ENCODE assay signal across 19 mouse cellular contexts in the genomic region with DNA sequence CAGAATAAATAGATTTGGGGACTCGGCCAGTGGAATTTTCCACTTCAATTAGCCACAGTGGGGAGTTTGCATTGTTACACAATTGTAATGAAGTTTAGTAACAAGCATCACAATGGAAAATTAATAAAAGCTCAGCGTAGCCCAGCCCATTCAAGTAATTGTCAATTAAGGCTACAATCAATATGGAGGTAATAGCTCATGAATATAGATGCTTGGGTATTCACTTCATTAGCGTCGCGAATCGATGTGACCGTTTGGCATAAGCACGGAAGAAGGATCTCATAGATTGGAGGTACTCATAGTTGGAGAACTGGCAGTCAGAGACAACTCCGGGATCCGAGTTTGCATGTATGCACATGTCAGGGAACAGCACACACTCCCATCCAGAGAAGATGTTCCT.
DNase-seq lines count a peak whose midpoint lies in the region; ATAC-seq and TF ChIP-seq lines count a peak whose summit lies in the region.
"Had no signal": no experiment of that assay in that cellular context is flagged by ENCODE, and none has a peak within 500 bp of the region (broad histone marks: within the 10 kb centered on the region; RNA-seq: fewer than 3 reads in every experiment).

No protein-coding gene starts in this region.

- 0 out of 2 replicates have a peak overlapping the region, but pooled peaks have one; percentile 23 for H3K27ac ChIP-seq in midbrain, embryonic 10.5 days (replicated peaks)
- H3K27ac ChIP-seq in midbrain, embryonic 15.5 days, result no peak overlapping the region
- no peak overlapping the region for H3K27ac ChIP-seq in forebrain, embryonic 13.5 days
- H3K27ac ChIP-seq in hindbrain, embryonic 11.5 days (ENCODE audit: low read depth, low read length), result no peak overlapping the region
- no peak overlapping the region for H3K27ac ChIP-seq in midbrain, postnatal 0 days (ENCODE audit: low read depth, low read length)
- H3K27ac ChIP-seq: embryonic facial prominence, embryonic 12.5 days; kidney, embryonic 15.5 days; left cerebral cortex, adult 2 months; liver, embryonic 12.5 days had no signal

- TF ChIP-seq CTCF in midbrain, postnatal 0 days (IDR thresholded peaks at IDR 0.05), result no peak

- H3K36me3 ChIP-seq in midbrain, embryonic 10.5 days, result no peaks in the 10 kb centered on the region
- H3K36me3 ChIP-seq in midbrain, embryonic 15.5 days (replicated peaks), result no peaks in the 10 kb centered on the region
- no peaks in the 10 kb centered on the region for H3K36me3 ChIP-seq in forebrain, embryonic 13.5 days (ENCODE audit: poor library complexity, severe bottlenecking)
- H3K36me3 ChIP-seq in hindbrain, embryonic 11.5 days (ENCODE audit: control insufficient read depth, insufficient read depth, low read length), result no peaks in the 10 kb centered on the region
- H3K36me3 ChIP-seq in midbrain, postnatal 0 days (ENCODE audit: insufficient read depth, low read length), result no peaks in the 10 kb centered on the region
- H3K36me3 ChIP-seq: embryonic facial prominence, embryonic 12.5 days; kidney, embryonic 15.5 days; liver, embryonic 12.5 days had no signal

- ATAC-seq in midbrain, embryonic 15.5 days (replicated peaks), result no peak
- peak; percentile 50; the same call in 1 of the 2 replicates for ATAC-seq in forebrain, embryonic 13.5 days
- ATAC-seq in hindbrain, embryonic 11.5 days (ENCODE audit: low FRiP score), result peak; percentile 58
- ATAC-seq in midbrain, postnatal 0 days (ENCODE audit: low FRiP score), result no peak
- ATAC-seq: activated CD4-positive, CD25-positive, alpha-beta regulatory T cell, adult 4 months; liver, embryonic 12.5 days; Patski had no signal

- H3K4me1 ChIP-seq in midbrain, embryonic 10.5 days, result peaks cover 32% of the 10 kb centered on the region
- H3K4me1 ChIP-seq in midbrain, embryonic 15.5 days, result peaks cover 11% of the 10 kb centered on the region
- H3K4me1 ChIP-seq in forebrain, embryonic 13.5 days, result peaks cover 23% of the 10 kb centered on the region
- no peaks in the 10 kb centered on the region for H3K4me1 ChIP-seq in hindbrain, embryonic 11.5 days (replicated peaks; ENCODE audit: control insufficient read depth, insufficient read depth, low read length)
- no peaks in the 10 kb centered on the region; the same call in 1 of the 2 replicates for H3K4me1 ChIP-seq in midbrain, postnatal 0 days (ENCODE audit: insufficient read depth, low read length)
- H3K4me1 ChIP-seq: liver, embryonic 12.5 days had no signal

- H3K27me3 ChIP-seq in midbrain, embryonic 10.5 days (ENCODE audit: low read depth, poor library complexity, severe bottlenecking), result no peaks in the 10 kb centered on the region
- no peaks in the 10 kb centered on the region for H3K27me3 ChIP-seq in midbrain, embryonic 15.5 days (replicated peaks)
- no peaks in the 10 kb centered on the region for H3K27me3 ChIP-seq in forebrain, embryonic 13.5 days
- H3K27me3 ChIP-seq in hindbrain, embryonic 11.5 days (ENCODE audit: control insufficient read depth, insufficient read depth, low read length), result no peaks in the 10 kb centered on the region
- no peaks in the 10 kb centered on the region for H3K27me3 ChIP-seq in midbrain, postnatal 0 days (ENCODE audit: insufficient read depth, low read length)
- H3K27me3 ChIP-seq: embryonic facial prominence, embryonic 12.5 days; kidney, embryonic 15.5 days; liver, embryonic 12.5 days; Patski had no signal

- WGBS in midbrain, embryonic 10.5 days, result 70% methylated on average over 10 of the region's 10 CpGs
- WGBS in midbrain, embryonic 15.5 days, result 46% methylated on average over 10 of the region's 10 CpGs
- 3% methylated on average over 10 of the region's 10 CpGs for WGBS in forebrain, embryonic 13.5 days
- 45% methylated on average over 10 of the region's 10 CpGs for WGBS in hindbrain, embryonic 11.5 days
- 48% methylated on average over 10 of the region's 10 CpGs for WGBS in midbrain, postnatal 0 days

- H3K9ac ChIP-seq in midbrain, embryonic 15.5 days, result no peak overlapping the region
- H3K9ac ChIP-seq in forebrain, embryonic 13.5 days, result no peak overlapping the region
- no peak overlapping the region for H3K9ac ChIP-seq in hindbrain, embryonic 11.5 days (ENCODE audit: low read depth, low read length)
- no peak overlapping the region for H3K9ac ChIP-seq in midbrain, postnatal 0 days (replicated peaks; ENCODE audit: low read length, poor library complexity, severe bottlenecking)
- H3K9ac ChIP-seq: embryonic facial prominence, embryonic 12.5 days; kidney, embryonic 15.5 days; liver, embryonic 12.5 days; lung, embryonic 14.5 days had no signal

- H3K4me2 ChIP-seq in midbrain, embryonic 15.5 days, result no peak overlapping the region
- peak overlapping the region; percentile 40 for H3K4me2 ChIP-seq in forebrain, embryonic 13.5 days
- H3K4me2 ChIP-seq in hindbrain, embryonic 11.5 days (replicated peaks; ENCODE audit: low read depth, low read length), result no peak overlapping the region
- H3K4me2 ChIP-seq in midbrain, postnatal 0 days (ENCODE audit: low read depth, low read length, poor library complexity, severe bottlenecking), result no peak overlapping the region
- H3K4me2 ChIP-seq: embryonic facial prominence, embryonic 12.5 days; liver, embryonic 12.5 days; lung, embryonic 14.5 days had no signal

- no peak overlapping the region for H3K4me3 ChIP-seq in midbrain, embryonic 10.5 days
- no peak overlapping the region for H3K4me3 ChIP-seq in midbrain, embryonic 15.5 days
- H3K4me3 ChIP-seq in forebrain, embryonic 13.5 days, result no peak overlapping the region
- H3K4me3 ChIP-seq in hindbrain, embryonic 11.5 days (ENCODE audit: low read depth, low read length), result no peak overlapping the region
- H3K4me3 ChIP-seq in midbrain, postnatal 0 days (ENCODE audit: low read depth, low read length), result no peak overlapping the region
- H3K4me3 ChIP-seq: embryonic facial prominence, embryonic 12.5 days; kidney, embryonic 15.5 days; liver, embryonic 12.5 days had no signal

- DNase-seq in midbrain, embryonic 10.5 days (ENCODE audit: low spot score), result no peak
- peak; percentile 39 for DNase-seq in hindbrain, embryonic 11.5 days (ENCODE audit: low spot score)
- DNase-seq in midbrain, postnatal 0 days (ENCODE audit: low spot score), result peak; percentile 36
- DNase-seq in spleen, adult 18-20 months, result no peak
- DNase-seq in gastrocnemius, adult 8-10 months (ENCODE audit: low spot score in 2 of 2), result no peak
- DNase-seq in kidney, postnatal 25 days, result no peak
- DNase-seq: gastrocnemius, postnatal 10 days; heart, adult 2 months; lung, embryonic 14.5 days; right cerebral cortex, adult 18-20 months; thymus, adult 18-20 months had no signal

- H3K9me3 ChIP-seq in midbrain, embryonic 10.5 days (replicated peaks), result no peaks in the 10 kb centered on the region
- H3K9me3 ChIP-seq in midbrain, embryonic 15.5 days, result no peaks in the 10 kb centered on the region
- H3K9me3 ChIP-seq in forebrain, embryonic 13.5 days (replicated peaks), result no peaks in the 10 kb centered on the region
- no peaks in the 10 kb centered on the region for H3K9me3 ChIP-seq in hindbrain, embryonic 11.5 days (ENCODE audit: control insufficient read depth, low read length)
- no peaks in the 10 kb centered on the region for H3K9me3 ChIP-seq in midbrain, postnatal 0 days (ENCODE audit: low read length)
- H3K9me3 ChIP-seq: embryonic facial prominence, embryonic 12.5 days; kidney, embryonic 15.5 days; liver, embryonic 12.5 days had no signal

Comparison
In these comparisons a context has a peak if more than half of its experiments do, and no peak if none do; other contexts are left out.
1. DNase-seq: peak in hindbrain, embryonic 11.5 days (single experiment) and midbrain, postnatal 0 days (single experiment); none in midbrain, embryonic 10.5 days (single experiment), spleen, adult 18-20 months (0 of 2), gastrocnemius, adult 8-10 months (0 of 2) and kidney, postnatal 25 days (0 of 2).
2. ATAC-seq: peak in forebrain, embryonic 13.5 days (single experiment) and hindbrain, embryonic 11.5 days (single experiment); none in midbrain, embryonic 15.5 days (single experiment) and midbrain, postnatal 0 days (single experiment).